Mouse (Mus musculus): ENCODE results near the gene Zbtb37.

DNA sequence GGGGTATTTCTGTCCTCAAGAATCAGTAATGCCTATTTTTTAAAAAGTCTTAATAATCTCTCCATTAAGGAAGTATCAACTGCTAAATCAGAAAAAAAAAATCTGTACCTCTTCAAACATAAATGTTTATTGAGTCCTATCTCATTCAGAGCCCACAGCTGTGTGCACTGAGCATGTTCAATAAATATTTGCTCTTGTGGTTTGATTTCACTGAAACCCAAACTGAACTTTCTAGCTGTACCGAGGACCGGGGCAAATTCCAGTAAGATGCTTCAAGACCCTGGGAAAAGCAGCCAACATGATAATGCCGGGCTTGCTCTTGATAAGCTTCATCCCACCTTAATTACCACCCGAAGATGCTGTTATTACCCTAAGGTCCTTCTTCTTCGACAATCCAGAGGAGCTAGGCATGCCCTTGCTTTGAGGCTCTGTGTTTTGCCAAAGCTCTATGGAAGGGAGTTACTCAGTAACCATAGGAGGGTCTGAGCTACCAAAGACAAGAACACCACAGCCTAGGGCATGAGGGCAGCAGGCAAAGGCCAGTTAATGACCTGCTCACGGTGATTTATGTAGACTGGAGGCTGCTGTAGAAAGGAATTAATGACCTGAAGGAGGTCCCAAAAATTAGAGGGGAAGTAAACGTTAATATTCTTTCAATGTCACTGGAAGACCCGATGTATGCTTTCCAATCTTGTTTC is 54.0 kb downstream of the Zbtb37 start:
- no peak for TF ChIP-seq POLR2AphosphoS5 (IDR thresholded peaks at IDR 0.05; ENCODE audit: insufficient replicate concordance, low read depth, low read length)
- no peak for TF ChIP-seq CTCF (IDR thresholded peaks at IDR 0.05; ENCODE audit: low read depth, low read length)
- TF ChIP-seq TAL1 (conservative IDR thresholded peaks at IDR 0.05; ENCODE audit: low read depth, low read length): no peak
- no peak for TF ChIP-seq GATA2 (IDR thresholded peaks at IDR 0.05; ENCODE audit: borderline replicate concordance, low read depth, low read length)
